Mouse (Mus musculus) layer of hippocampus, postnatal 10 days (tissue): Measurements from ENCODE around the gene Thap7. TPM values are rescaled to one million over a fixed set of nuclear protein-coding genes. Genes with fewer than 3 reads are reported as not detected.
A peak's percentile ranks its signal among the peaks of the same experiment; 100 is the strongest.

ENCODE experiments used
- DNase-seq, 2 experiments: peaks; one replicate each; pipeline ENCODE4 v3.0.0; 2021; ENCODE audit warnings: low spot score in 2 of 2
- total RNA-seq, 2 experiments: library from RNA; stranded (reverse); gene quantifications; 2 replicates each; pipeline ENCODE4 v1.2.3; 2021

Thap7 gene
- total RNA-seq, 2 experiments from 2014 or later, result 33.1 to 38.2 TPM

DNA sequence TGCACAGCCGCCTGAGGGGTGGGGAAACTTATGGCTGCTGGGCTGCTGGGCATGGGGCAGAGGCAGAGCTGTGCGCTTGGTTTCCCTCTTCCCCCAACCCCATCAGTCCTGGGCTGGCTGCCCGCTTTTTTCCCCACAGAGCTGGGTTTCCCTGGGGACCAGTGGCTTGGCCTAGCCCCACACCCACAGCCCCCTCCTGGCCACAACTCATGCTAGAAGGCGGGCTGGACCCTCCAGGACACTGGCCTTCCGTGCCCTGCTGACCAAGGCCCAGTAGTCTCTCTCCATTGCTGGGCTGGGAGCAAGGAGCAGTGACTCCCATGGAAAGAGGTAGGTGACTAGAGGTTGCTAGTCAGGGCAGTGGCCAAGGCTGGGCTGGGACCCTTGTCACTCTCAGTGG lies 39.8 kb downstream of the Thap7 start:
- peak; percentile 54 to 68 for DNase-seq

DNA sequence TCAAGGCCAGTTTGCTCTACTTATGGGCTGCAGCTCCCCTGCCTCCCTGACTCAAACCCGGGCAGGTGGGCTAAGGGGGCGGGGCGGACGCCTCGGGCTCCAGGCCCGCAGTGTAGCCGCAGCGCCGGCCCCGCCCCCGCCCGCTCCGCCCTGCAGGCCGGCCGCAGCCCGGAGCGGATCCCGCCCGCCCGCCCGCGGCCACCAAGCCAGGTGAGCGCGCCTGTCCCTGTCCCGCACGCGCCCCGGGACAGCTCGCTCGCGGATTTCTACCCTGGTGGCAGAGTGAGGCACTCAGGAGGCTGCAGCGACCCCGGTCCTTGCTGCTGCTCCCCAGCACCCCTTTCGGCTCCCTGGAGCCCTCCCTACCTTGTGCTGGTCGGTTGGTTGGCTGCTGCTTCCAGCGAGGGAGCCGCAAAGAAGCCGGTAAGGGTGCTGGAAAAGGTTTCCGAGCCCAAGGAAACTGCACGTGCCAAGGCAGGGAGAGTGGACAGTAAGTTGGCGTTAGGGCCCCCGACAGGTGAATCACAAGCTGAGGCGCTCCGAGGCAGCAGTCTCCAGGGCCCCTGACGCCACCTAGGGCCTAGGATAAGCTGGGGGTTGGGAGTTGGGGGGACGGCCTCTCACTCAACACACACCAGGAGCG lies 41.3 kb downstream of the Thap7 start, which contains the start of gene Aifm3:
Aifm3 (plus strand) TSS at position 143 of the 643 bp plus-strand sequence.
- no peak for DNase-seq

DNA sequence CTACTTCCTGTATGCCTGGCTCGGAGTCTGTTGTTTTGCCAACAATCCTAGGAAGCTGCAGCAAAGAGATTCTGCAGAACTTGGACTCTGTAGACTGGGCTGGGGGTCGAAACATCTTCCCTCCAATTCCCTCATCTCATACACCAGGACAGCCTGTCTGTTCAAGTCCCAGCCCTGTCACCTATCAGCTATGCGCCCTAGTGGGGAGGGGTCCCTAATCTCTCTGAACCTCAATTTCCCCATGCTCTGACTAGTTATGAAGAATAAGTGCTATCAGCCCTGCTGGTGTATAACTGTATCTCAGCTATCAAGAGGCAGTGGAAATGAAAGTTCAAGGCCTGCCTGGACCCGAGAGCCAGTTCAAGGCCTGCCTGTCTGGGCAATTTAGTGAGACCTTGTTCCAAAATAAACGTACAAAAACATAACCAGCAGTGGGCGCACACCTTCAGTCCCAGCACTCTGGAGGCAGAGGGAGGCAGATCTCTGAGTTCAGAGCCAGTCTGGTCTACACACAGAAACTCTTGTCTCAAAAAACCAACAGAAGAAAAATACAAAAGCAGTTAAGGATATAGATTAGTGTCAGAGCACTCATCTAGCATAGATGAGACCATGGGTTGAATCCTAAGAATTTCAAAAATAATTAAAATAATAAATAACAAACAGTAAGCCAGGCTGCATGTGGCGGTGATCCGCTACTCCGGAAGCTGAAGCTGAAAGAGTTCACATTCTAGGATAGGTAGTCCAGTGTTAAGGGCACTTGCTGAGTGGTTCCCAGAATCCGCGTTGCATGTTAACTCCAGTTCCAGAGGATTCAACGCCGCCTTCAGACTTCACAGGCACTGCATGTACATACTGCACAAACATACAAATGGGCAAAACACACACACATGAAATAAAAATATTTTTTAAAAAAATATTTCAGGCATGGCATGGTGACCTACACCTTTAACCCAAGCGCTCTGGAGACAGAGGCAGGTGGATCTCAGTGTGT lies 42.2 kb downstream of the Thap7 start:
- no peak for DNase-seq

DNA sequence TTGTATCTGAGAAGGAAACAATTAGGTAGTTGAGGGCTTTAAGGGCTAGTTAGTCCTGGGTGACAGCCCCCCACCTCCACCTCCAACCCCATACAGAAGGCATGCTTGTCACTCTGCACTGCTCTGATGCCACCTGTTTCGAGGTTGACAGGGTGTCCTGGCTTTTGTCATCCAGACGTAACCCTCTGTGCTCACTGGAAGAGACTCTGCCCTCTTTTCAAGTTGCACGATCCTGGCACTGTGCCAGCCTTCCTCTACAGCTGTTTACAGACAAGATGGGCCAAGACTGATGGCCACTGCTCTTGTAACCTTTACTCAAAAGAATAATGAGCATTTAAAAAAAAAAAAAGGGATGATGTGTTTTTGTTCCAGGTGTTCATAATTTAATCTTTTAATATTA lies 44.4 kb downstream of the Thap7 start:
- DNase-seq, result peak in 1 of 2 experiments; percentile 24

DNA sequence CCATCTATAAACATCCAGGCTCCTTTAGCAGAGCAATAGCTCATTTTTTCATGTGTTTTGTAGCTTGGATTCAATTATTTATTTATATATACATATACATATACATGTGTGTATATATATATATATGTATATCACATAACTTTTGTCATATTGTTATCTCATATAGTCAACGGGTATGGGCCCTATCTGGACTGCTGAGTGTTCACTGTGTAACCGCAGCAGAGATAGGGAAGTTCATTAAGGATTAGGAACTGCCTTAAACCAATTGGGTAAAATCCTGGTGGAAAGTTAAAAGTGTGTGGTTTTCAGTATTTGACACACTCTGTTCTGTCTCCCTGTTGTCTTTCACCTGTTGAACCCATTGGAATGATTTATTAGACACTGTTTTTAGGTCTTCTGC lies 49.5 kb downstream of the Thap7 start:
- DNase-seq, result no peak

DNA sequence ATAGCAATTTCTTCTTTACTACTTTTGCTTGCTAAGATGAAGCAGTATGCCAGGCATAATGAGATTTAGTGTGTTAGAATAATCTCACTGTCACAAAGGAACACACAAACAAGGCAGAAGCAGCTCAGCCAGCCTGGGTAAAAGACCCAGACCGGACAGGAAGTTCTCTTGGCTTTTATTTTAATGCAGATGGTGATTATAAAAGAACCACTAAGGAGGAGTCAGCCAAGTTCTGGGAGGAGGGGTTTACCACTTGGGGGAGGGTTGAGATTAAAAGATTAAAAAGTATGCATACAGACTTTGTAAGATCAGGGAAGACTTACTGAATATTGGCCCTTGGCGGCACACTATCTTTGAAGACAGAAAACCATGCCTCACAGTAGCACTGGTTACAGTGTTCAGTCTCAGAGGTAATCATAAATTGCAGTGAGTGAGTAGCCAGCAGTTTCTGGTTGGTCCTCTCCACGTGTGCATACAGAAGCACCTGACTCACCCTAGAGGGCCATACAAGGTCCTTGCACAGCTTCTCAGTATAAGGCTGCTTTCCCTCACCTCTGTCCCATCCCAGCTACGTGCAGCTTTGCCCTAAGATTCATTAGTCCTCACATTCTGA lies 52.5 kb downstream of the Thap7 start:
- DNase-seq, result no peak

Other genes starting within 250 kb of the Thap7 start
- 1 to 10 TPM in 1 of 2 experiments, under 1 TPM in 1; 0.73 to 1.8 TPM for gene Serpind1, start 199.8 kb downstream of the Thap7 start, total RNA-seq
- gene Snap29, start 125.2 kb downstream of the Thap7 start, total RNA-seq, result 10 to 100 TPM; 30.8 to 31.9 TPM
- gene Pi4ka, start 124.8 kb downstream of the Thap7 start, total RNA-seq, result 100 to 1,000 TPM; 174 to 177 TPM
- gene Crkl, start 79.1 kb downstream of the Thap7 start, total RNA-seq, result 10 to 100 TPM; 34.3 to 36.0 TPM
- gene Aifm3, start 41.5 kb downstream of the Thap7 start, total RNA-seq, result 10 to 100 TPM; 36.4 to 39.9 TPM
- 100 to 1,000 TPM; 182 to 188 TPM for gene Lztr1, start 22.4 kb downstream of the Thap7 start, total RNA-seq
- gene Lrrc74b, start 30.1 kb upstream of the Thap7 start, total RNA-seq, result 1 to 10 TPM; 1.7 to 2.4 TPM
- gene P2rx6, start 30.7 kb upstream of the Thap7 start, total RNA-seq, result 1 to 10 TPM in 1 of 2 experiments, under 1 TPM in 1; 0.58 to 1.1 TPM
- gene Slc7a4, start 52.1 kb upstream of the Thap7 start, total RNA-seq, result 10 to 100 TPM; 75.7 to 77.6 TPM
- 10 to 100 TPM; 39.7 to 46.6 TPM for gene Smpd4, start 88.2 kb upstream of the Thap7 start, total RNA-seq
- gene Ccdc74a, start 115.3 kb upstream of the Thap7 start, total RNA-seq, result 10 to 100 TPM; 40.5 to 42.3 TPM
- gene Med15, start 201.8 kb upstream of the Thap7 start, total RNA-seq, result 10 to 100 TPM; 66.2 to 69.6 TPM
- gene Klhl22, start 228.5 kb upstream of the Thap7 start, total RNA-seq, result 100 to 1,000 TPM; 108 TPM